Mouse (Mus musculus) ES-Bruce4 (cell line): ENCODE results near the gene Olfr921. TPM values are rescaled to one million over a fixed set of nuclear protein-coding genes. Genes with fewer than 3 reads are reported as not detected.

Experiments used
- H3K27ac ChIP-seq: 2 replicates; pipeline ENCODE4 v1.5.1; 2012; ENCODE audit warnings: low read length, inconsistent platforms; ENCODE audit not compliant: insufficient read depth
- H3K27me3 ChIP-seq: 2 replicates; pipeline ENCODE4 v1.6.1; 2012; ENCODE audit warnings: mild to moderate bottlenecking, low read length, inconsistent platforms; ENCODE audit not compliant: control insufficient read depth, poor library complexity, insufficient read depth, severe bottlenecking
- H3K36me3 ChIP-seq: 2 replicates; pipeline ENCODE4 v1.6.1; 2012; ENCODE audit warnings: inconsistent platforms, mild to moderate bottlenecking, low read length, moderate library complexity; ENCODE audit not compliant: control insufficient read depth, poor library complexity, insufficient read depth, severe bottlenecking
- H3K4me1 ChIP-seq: one replicate; pipeline ENCODE4 v1.8.1; 2011; ENCODE audit warnings: low read length; ENCODE audit not compliant: control insufficient read depth, insufficient read depth
- H3K4me3 ChIP-seq: 2 replicates; pipeline ENCODE4 v1.5.1; 2011; ENCODE audit warnings: low read depth, mild to moderate bottlenecking, low read length
- H3K9ac ChIP-seq: 2 replicates; pipeline ENCODE4 v1.6.1; 2012; ENCODE audit warnings: low read depth, mild to moderate bottlenecking, inconsistent platforms; ENCODE audit not compliant: poor library complexity, severe bottlenecking
- H3K9me3 ChIP-seq: replicated peaks from 2 replicates; pipeline ENCODE4 v1.6.1; 2012; ENCODE audit warnings: mild to moderate bottlenecking, low read length, inconsistent platforms; ENCODE audit not compliant: control insufficient read depth, poor library complexity, insufficient read depth, severe bottlenecking
- CTCF ChIP-seq: IDR thresholded peaks from one replicate; pipeline ENCODE4 v1.8.1; 2011; ENCODE audit warnings: low read depth, low read length
- EP300 ChIP-seq: IDR thresholded peaks from 2 replicates; pipeline ENCODE4 v1.6.1; 2011; ENCODE audit warnings: low read depth, low read length; ENCODE audit not compliant: insufficient read depth
- POLR2A ChIP-seq: IDR thresholded peaks from one replicate; pipeline ENCODE4 v1.8.1; 2011; ENCODE audit warnings: low read length; ENCODE audit not compliant: insufficient read depth
- polyA plus RNA-seq: library from polyadenylated mRNA; stranded (reverse); fragments of >200 nt; gene quantifications from 2 replicates; pipeline ENCODE4 v1.2.4, GENCODE M21; 2011; ENCODE audit warnings: low read depth; ENCODE audit not compliant: missing spikeins, insufficient read depth, insufficient read length

Olfr921 gene
- polyA plus RNA-seq = not detected in 2 replicates

- Histone ChIP-seq H3K9me3 (no peaks in the 10 kb centered on the region), H3K4me1 (no peaks in the 10 kb centered on the region), H3K27ac (no peak within 1 kb of the TSS), H3K27me3 (no peaks in the 10 kb centered on the region), H3K9ac (no peak within 1 kb of the TSS), H3K4me3 (no peak within 1 kb of the TSS), H3K36me3 (no peaks in the 10 kb centered on the region)
- TF ChIP-seq POLR2A (no peak), CTCF (no peak), EP300 (no peak)
These were observed at the start of gene Olfr921 for GRCm38 (mm10) chr9:38772768-38773167. TSS of gene Olfr921 (plus strand) at chr9:38773068.

DNA sequence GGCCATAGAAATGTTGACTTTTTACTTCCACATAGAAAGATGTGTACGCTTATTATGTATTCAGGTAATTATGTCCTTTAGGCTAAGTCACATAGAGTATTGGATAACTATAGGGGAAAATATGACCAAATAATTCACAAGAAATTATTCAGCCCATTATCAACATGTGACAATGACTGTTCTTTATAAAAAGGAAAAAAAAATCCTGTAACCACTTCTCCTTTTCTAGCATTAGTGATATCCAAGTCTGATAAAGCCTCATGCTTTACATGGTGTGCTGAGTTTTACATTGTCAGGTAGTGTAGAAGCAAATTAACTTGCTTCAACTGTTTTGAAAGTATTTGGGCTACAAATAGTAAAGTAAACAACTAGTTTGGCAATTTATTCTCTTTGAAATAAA lies 48.8 kb upstream of the Olfr921 start:
- Histone ChIP-seq H3K27ac (no peak overlapping the region), H3K36me3 (no peaks in the 10 kb centered on the region; the same call in 1 of the 2 replicates), H3K9me3 (no peaks in the 10 kb centered on the region), H3K4me3 (no peak overlapping the region), H3K4me1 (no peaks in the 10 kb centered on the region), H3K27me3 (no peaks in the 10 kb centered on the region), H3K9ac (no peak overlapping the region)
- TF ChIP-seq POLR2A (no peak), CTCF (no peak), EP300 (no peak)

DNA sequence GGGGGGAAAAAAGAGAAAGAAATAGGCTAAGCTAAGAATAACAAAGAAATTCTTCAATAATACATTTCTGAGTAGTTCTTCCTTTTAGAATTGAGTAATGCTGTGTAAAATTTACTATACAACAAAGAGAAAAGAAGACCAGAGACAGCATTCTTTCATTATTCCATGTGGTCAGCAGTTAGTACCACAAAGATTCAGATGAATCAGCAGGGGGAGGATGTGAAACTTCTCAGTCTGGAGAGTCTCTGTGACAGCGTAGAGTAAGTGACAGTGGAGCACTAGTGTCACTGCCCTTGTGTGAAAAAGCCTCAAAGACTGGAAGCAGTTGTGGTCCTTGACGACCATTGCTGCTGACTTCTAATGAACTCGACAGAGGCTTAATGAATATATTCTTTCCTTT lies 44.6 kb upstream of the Olfr921 start:
- Histone ChIP-seq H3K27me3 (no peaks in the 10 kb centered on the region), H3K9me3 (no peaks in the 10 kb centered on the region), H3K9ac (no peak overlapping the region), H3K4me3 (no peak overlapping the region), H3K4me1 (no peaks in the 10 kb centered on the region), H3K36me3 (no peaks in the 10 kb centered on the region), H3K27ac (no peak overlapping the region)
- TF ChIP-seq POLR2A (no peak), EP300 (no peak), CTCF (no peak)

DNA sequence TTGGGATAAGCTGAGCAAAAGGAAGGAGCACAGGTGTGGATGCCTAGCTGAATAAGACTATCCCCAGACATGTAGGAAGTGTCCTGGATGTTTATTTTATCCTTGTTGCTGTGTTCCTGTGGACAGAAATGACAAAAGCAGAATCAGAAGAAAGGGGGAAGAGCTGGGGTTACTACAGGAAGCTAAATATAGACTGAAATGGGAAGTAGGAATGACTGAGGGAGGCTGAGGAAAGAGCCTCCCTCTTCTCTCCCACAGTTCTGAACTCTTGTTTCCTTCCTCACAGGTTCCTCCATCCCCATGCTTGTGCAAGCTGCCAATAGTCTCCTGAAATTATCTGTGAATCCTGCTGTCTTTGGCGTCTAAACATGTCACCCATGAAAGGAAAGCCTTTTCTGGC lies 31.5 kb upstream of the Olfr921 start:
- TF ChIP-seq EP300 (no peak), CTCF (no peak), POLR2A (no peak)
- Histone ChIP-seq H3K27me3 (no peaks in the 10 kb centered on the region), H3K27ac (no peak overlapping the region), H3K4me3 (no peak overlapping the region), H3K9me3 (no peaks in the 10 kb centered on the region), H3K9ac (no peak overlapping the region), H3K4me1 (no peaks in the 10 kb centered on the region), H3K36me3 (no peaks in the 10 kb centered on the region)

- no peaks in the 10 kb centered on the region for H3K36me3 ChIP-seq
- no peak overlapping the region for H3K27ac ChIP-seq
- no peak overlapping the region for H3K4me3 ChIP-seq
- no peaks in the 10 kb centered on the region for H3K9me3 ChIP-seq
- no peaks in the 10 kb centered on the region for H3K27me3 ChIP-seq
- TF ChIP-seq POLR2A = no peak
- no peak for TF ChIP-seq CTCF
- no peak for TF ChIP-seq EP300
- no peaks in the 10 kb centered on the region for H3K4me1 ChIP-seq
- H3K9ac ChIP-seq = no peak overlapping the region
These were observed 28.1 kb upstream of the Olfr921 start for GRCm38 (mm10) chr9:38744619-38745315.

GRCm38 (mm10) chr9:38751999-38752398 lies 20.9 kb upstream of the Olfr921 start, which contains the start of gene Olfr920:
TSS of gene Olfr920 (plus strand) at chr9:38752299.
- Histone ChIP-seq H3K36me3 (no peaks in the 10 kb centered on the region), H3K27ac (no peak within 1 kb of the TSS), H3K9me3 (no peaks in the 10 kb centered on the region), H3K9ac (no peak within 1 kb of the TSS), H3K27me3 (no peaks in the 10 kb centered on the region), H3K4me3 (no peak within 1 kb of the TSS), H3K4me1 (no peaks in the 10 kb centered on the region)
- TF ChIP-seq EP300 (no peak), POLR2A (no peak), CTCF (no peak)
